In genomic region chr12:21784403-21784802, GRCm38 (mm10) we compare ENCODE assay signal across 8 mouse cellular contexts.
DNase-seq lines count a peak whose midpoint lies in the region; ATAC-seq and TF ChIP-seq lines count a peak whose summit lies in the region.
"Not testable (repeated sequence)": the region's sequence is repeated elsewhere in the genome, so short reads cannot be mapped to it uniquely, and the experiment has no call there.

No protein-coding gene starts in this region.

- H3K9ac ChIP-seq in forebrain, embryonic 14.5 days (ENCODE audit: low read length); limb, embryonic 15.5 days: not testable (repeated sequence)
- H3K9ac ChIP-seq in heart, postnatal 0 days (replicated peaks; ENCODE audit: low read depth, low read length) = peak overlapping the region; percentile 40; the same call in 1 of the 2 replicates

- not testable (repeated sequence) for H3K36me3 ChIP-seq in forebrain, embryonic 14.5 days (ENCODE audit: control insufficient read depth, insufficient read depth, low read length); heart, postnatal 0 days (replicated peaks; ENCODE audit: control insufficient read depth, insufficient read depth, low read length); limb, embryonic 15.5 days

- not testable (repeated sequence) for H3K4me2 ChIP-seq in forebrain, embryonic 14.5 days (ENCODE audit: low read length)
- H3K4me2 ChIP-seq in heart, postnatal 0 days (ENCODE audit: low read depth, low read length) = peak overlapping the region; percentile 57
- peak overlapping the region; percentile 50 for H3K4me2 ChIP-seq in limb, embryonic 15.5 days

- peak; percentile 12; the same call in 1 of the 2 replicates for TF ChIP-seq CTCF in heart, postnatal 0 days (IDR thresholded peaks at IDR 0.05; ENCODE audit: low read depth)

- not testable (repeated sequence) for H3K27me3 ChIP-seq in forebrain, embryonic 14.5 days (replicated peaks; ENCODE audit: control insufficient read depth, insufficient read depth, low read length); heart, postnatal 0 days (ENCODE audit: control insufficient read depth, insufficient read depth, low read length); limb, embryonic 15.5 days

- H3K4me1 ChIP-seq in forebrain, embryonic 14.5 days (ENCODE audit: control insufficient read depth, insufficient read depth, low read length); heart, postnatal 0 days (ENCODE audit: control insufficient read depth, insufficient read depth); limb, embryonic 15.5 days: not testable (repeated sequence)

- not testable (repeated sequence) for H3K4me3 ChIP-seq in forebrain, embryonic 14.5 days (ENCODE audit: low read depth, low read length)
- peak overlapping the region; percentile 48 for H3K4me3 ChIP-seq in heart, postnatal 0 days (ENCODE audit: low read depth, low read length)
- peak overlapping the region; percentile 46 for H3K4me3 ChIP-seq in limb, embryonic 15.5 days

- not testable (repeated sequence) for H3K27ac ChIP-seq in forebrain, embryonic 14.5 days (ENCODE audit: low read depth, low read length); heart, postnatal 0 days (ENCODE audit: low read depth); limb, embryonic 15.5 days

- not testable (repeated sequence) for TF ChIP-seq EP300 in heart, postnatal 0 days (IDR thresholded peaks at IDR 0.05; ENCODE audit: low read depth)

- DNase-seq in adrenal gland, postnatal 4 days (ENCODE audit: low spot score in 2 of 2) = peak; percentile 4 to 5
- DNase-seq in forebrain, embryonic 14.5 days (ENCODE audit: low spot score) = peak; percentile 1
- peak; percentile 16 for DNase-seq in heart, postnatal 0 days (ENCODE audit: low spot score)
- peak; percentile 34 for DNase-seq in kidney, adult 18-20 months
- DNase-seq in lung, postnatal 36 days = peak; percentile 35
- DNase-seq in right cerebral cortex, postnatal 10 days (ENCODE audit: low spot score in 2 of 2) = peak; percentile 14 to 20
- peak; percentile 41 for DNase-seq in urinary bladder, postnatal 25 days (ENCODE audit: low spot score)

- WGBS in forebrain, embryonic 14.5 days = 5% methylated on average over 20 of the region's 39 CpGs
- under 1% methylated on average over 32 of the region's 39 CpGs for WGBS in heart, postnatal 0 days
- WGBS in limb, embryonic 15.5 days = 1% methylated on average over 36 of the region's 39 CpGs

- H3K9me3 ChIP-seq in forebrain, embryonic 14.5 days (replicated peaks; ENCODE audit: control insufficient read depth, low read length); heart, postnatal 0 days (replicated peaks; ENCODE audit: control insufficient read depth, low read length); limb, embryonic 15.5 days: not testable (repeated sequence)

- not testable (repeated sequence) for ATAC-seq in forebrain, embryonic 14.5 days; limb, embryonic 15.5 days (ENCODE audit: insufficient number of reproducible peaks, low FRiP score, low TSS enrichment, low read depth)
- peak; percentile 81 for ATAC-seq in heart, postnatal 0 days (ENCODE audit: insufficient read depth, low read depth)
